Mouse (Mus musculus) midbrain, embryonic 12.5 days (tissue): Measurements from ENCODE around the gene Churc1. TPM values are rescaled to one million over a fixed set of nuclear protein-coding genes. Genes with fewer than 3 reads are reported as not detected.

Experiments
- ATAC-seq: fragments of 200-750 bp; cut with Nextera tagmentation; 2 replicates; pipeline ENCODE4 v1.8.0; 2017; ENCODE audit warnings: low read depth, moderate TSS enrichment, moderate library complexity; ENCODE audit not compliant: low FRiP score
- H3K27ac ChIP-seq: fragments of 300-500 bp; sonication (generic); replicated peaks from 2 replicates; pipeline ENCODE4 v1.5.1; 2016; ENCODE audit warnings: mild to moderate bottlenecking
- H3K27me3 ChIP-seq: fragments of 300-500 bp; sonication (generic); 2 replicates; pipeline ENCODE4 v1.6.1; 2016; ENCODE audit warnings: mild to moderate bottlenecking
- H3K36me3 ChIP-seq: fragments of 300-500 bp; sonication (generic); 2 replicates; pipeline ENCODE4 v1.6.1; 2016
- H3K4me1 ChIP-seq: fragments of 300-500 bp; sonication (generic); 2 replicates; pipeline ENCODE4 v1.6.1; 2016
- H3K4me2 ChIP-seq: fragments of 300-500 bp; sonication (generic); replicated peaks from 2 replicates; pipeline ENCODE4 v1.6.1; 2016; ENCODE audit warnings: mild to moderate bottlenecking, moderate library complexity
- H3K4me3 ChIP-seq: fragments of 300-500 bp; sonication (generic); 2 replicates; pipeline ENCODE4 v1.5.1; 2016; ENCODE audit warnings: mild to moderate bottlenecking
- H3K9ac ChIP-seq: fragments of 300-500 bp; sonication (generic); replicated peaks from 2 replicates; pipeline ENCODE4 v1.6.1; 2016; ENCODE audit warnings: mild to moderate bottlenecking, moderate library complexity
- H3K9me3 ChIP-seq: fragments of 300-500 bp; sonication (generic); 2 replicates; pipeline ENCODE4 v1.6.1; 2016; ENCODE audit warnings: mild to moderate bottlenecking
- WGBS: fragments of 180-500 bp; shearing (Covaris S2); methylation state at CpG from one replicate; pipeline ENCODE4 v1.1.7; 2016; 5-methylcytosine and 5-hydroxymethylcytosine counted together
- polyA plus RNA-seq: library from polyadenylated mRNA; unstranded; fragments of >200 nt; fragmentation: Nextera tagmentation; extraction: Ambion mirVana; gene quantifications from 2 replicates; pipeline ENCODE4 v1.2.1, GENCODE M21; 2016

Churc1 gene
- 81.4 and 89.3 TPM in 2 replicates for polyA plus RNA-seq

DNA sequence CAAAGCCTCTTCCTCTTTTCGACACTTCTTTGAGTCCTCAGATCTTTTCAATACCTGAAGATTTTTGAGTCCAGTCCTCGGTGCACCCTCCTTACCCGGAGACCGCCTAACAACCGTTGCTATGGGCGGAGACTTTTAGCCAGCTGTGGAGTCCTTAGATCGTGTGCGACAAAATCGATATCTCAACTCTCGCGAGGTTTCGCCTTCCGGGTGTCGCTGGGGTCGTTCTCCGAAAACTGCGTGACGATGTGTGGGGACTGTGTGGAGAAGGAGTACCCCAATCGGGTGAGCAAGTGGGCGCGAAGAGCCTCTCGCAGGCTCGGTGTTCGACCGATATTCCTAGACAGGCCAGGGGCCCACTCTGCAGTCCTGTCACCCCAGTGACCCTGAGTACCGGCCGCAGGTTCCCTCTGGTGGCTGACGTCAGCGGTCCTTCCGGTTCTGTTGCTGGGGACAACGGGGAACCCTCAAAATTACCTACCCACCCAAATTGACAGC lies at the start of gene Churc1, which contains the start of gene Fntb:
Gene Churc1, plus strand, starts transcription at position 185 of the 498 bp plus-strand sequence.
Gene Fntb, plus strand, starts transcription at position 236 of the 498 bp plus-strand sequence.
- no peaks in the 10 kb centered on the region for H3K27me3 ChIP-seq
- H3K9me3 ChIP-seq = no peaks in the 10 kb centered on the region
- peak; percentile 96 for ATAC-seq
- peak within 1 kb of the TSS; percentile 65 for H3K4me3 ChIP-seq
- peaks cover 7% of the 10 kb centered on the region for H3K4me1 ChIP-seq
- H3K4me2 ChIP-seq = peak within 1 kb of the TSS; percentile 56
- H3K36me3 ChIP-seq = no peaks in the 10 kb centered on the region
- WGBS = 0% methylated on average over 31 of the region's 31 CpGs
- peak within 1 kb of the TSS; percentile 77 for H3K27ac ChIP-seq
- H3K9ac ChIP-seq = peak within 1 kb of the TSS; percentile 70

GRCm38 (mm10) chr12:76718384-76718783 lies 47.0 kb upstream of the Churc1 start:
- Histone ChIP-seq H3K9ac (no peak overlapping the region), H3K36me3 (no peaks in the 10 kb centered on the region), H3K4me2 (no peak overlapping the region), H3K4me3 (no peak overlapping the region), H3K4me1 (no peaks in the 10 kb centered on the region), H3K27ac (no peak overlapping the region), H3K9me3 (no peaks in the 10 kb centered on the region), H3K27me3 (peaks cover 3% of the 10 kb centered on the region; the same call in 1 of the 2 replicates)
- no peak for ATAC-seq
- 80% methylated on average over 4 of the region's 4 CpGs for WGBS

- H3K4me2 ChIP-seq = no peak overlapping the region
- no peaks in the 10 kb centered on the region for H3K4me1 ChIP-seq
- H3K36me3 ChIP-seq = no peaks in the 10 kb centered on the region
- no peak overlapping the region for H3K9ac ChIP-seq
- H3K27ac ChIP-seq = no peak overlapping the region
- H3K9me3 ChIP-seq = peaks cover 3% of the 10 kb centered on the region; the same call in 1 of the 2 replicates
- no peak for ATAC-seq
- no peak overlapping the region for H3K4me3 ChIP-seq
- H3K27me3 ChIP-seq = no peaks in the 10 kb centered on the region
These were observed 44.8 kb upstream of the Churc1 start for GRCm38 (mm10) chr12:76720572-76720971.

GRCm38 (mm10) chr12:76722026-76722425 lies 43.3 kb upstream of the Churc1 start:
- Histone ChIP-seq H3K27me3 (no peaks in the 10 kb centered on the region), H3K4me1 (no peaks in the 10 kb centered on the region), H3K27ac (no peak overlapping the region), H3K4me3 (no peak overlapping the region), H3K9me3 (peaks cover 3% of the 10 kb centered on the region; the same call in 1 of the 2 replicates), H3K4me2 (no peak overlapping the region), H3K9ac (no peak overlapping the region), H3K36me3 (no peaks in the 10 kb centered on the region)
- no peak for ATAC-seq
- WGBS = 83% methylated on average over 3 of the region's 3 CpGs

DNA sequence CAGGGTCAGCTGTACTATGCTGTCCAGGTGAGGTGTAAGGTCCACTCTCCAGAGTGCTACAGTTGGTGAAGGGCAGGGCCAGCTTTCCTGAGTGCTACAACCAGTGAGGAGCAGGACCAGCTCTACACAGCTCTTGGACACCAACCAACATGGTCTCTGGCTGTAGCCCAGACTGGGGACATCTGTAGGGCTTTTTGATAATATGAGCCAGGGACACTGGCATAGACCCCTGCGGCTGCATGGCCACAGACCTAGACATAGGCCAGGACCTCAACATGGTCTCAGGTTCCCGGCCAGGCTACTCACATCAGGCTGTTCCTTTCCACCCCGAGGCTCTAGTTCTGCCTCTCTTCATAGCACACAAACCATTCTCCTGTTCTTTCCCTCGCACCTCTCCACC lies 37.4 kb upstream of the Churc1 start:
- Histone ChIP-seq H3K9me3 (peaks cover 3% of the 10 kb centered on the region; the same call in 1 of the 2 replicates), H3K4me1 (no peaks in the 10 kb centered on the region), H3K27ac (no peak overlapping the region), H3K36me3 (no peaks in the 10 kb centered on the region), H3K4me2 (no peak overlapping the region), H3K9ac (no peak overlapping the region), H3K27me3 (no peaks in the 10 kb centered on the region), H3K4me3 (no peak overlapping the region)
- no peak for ATAC-seq
- 90% methylated on average over 4 of the region's 4 CpGs for WGBS

DNA sequence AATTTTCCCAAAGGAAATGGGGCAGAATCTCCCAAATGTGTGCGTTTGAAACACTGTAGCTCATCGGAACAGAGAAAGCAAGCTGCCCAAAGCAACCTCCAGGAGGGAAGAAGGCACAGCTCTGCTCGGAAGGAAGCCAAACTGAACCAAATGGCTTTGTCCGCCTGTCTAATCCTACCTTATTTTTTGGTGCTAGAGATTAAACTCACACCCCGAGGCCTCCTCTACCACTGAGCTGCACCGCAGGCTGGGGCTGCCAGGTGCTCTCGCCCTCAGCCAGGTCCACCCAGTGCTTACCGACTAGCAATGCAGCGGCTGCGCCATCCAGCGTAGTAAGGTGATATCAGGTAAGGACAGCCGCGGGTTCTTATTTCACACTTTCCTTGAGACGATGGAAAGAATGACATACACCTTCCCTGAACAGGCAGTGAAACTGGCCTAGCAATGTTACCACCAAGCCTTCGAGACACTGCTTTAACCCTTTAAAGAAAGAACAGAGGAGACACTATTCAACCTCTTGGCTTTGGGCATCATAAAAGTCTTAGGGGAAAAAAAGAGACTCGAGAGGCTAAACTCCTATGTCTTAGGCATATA lies 14.4 kb upstream of the Churc1 start:
- ATAC-seq = no peak
- H3K36me3 ChIP-seq = no peaks in the 10 kb centered on the region
- no peak overlapping the region for H3K27ac ChIP-seq
- no peak overlapping the region for H3K9ac ChIP-seq
- no peaks in the 10 kb centered on the region for H3K9me3 ChIP-seq
- no peaks in the 10 kb centered on the region for H3K27me3 ChIP-seq
- H3K4me1 ChIP-seq = no peaks in the 10 kb centered on the region
- no peak overlapping the region for H3K4me3 ChIP-seq
- H3K4me2 ChIP-seq = no peak overlapping the region
- 81% methylated on average over 16 of the region's 16 CpGs for WGBS

GRCm38 (mm10) chr12:76752652-76753318 lies 12.6 kb upstream of the Churc1 start:
- H3K9me3 ChIP-seq = no peaks in the 10 kb centered on the region
- H3K27me3 ChIP-seq = no peaks in the 10 kb centered on the region
- H3K27ac ChIP-seq = no peak overlapping the region
- H3K4me3 ChIP-seq = no peak overlapping the region
- 51% methylated on average over 14 of the region's 14 CpGs for WGBS
- no peaks in the 10 kb centered on the region for H3K36me3 ChIP-seq
- no peak for ATAC-seq
- H3K9ac ChIP-seq = no peak overlapping the region
- no peaks in the 10 kb centered on the region for H3K4me1 ChIP-seq
- H3K4me2 ChIP-seq = peak overlapping the region; percentile 26; the same call in 1 of the 2 replicates

DNA sequence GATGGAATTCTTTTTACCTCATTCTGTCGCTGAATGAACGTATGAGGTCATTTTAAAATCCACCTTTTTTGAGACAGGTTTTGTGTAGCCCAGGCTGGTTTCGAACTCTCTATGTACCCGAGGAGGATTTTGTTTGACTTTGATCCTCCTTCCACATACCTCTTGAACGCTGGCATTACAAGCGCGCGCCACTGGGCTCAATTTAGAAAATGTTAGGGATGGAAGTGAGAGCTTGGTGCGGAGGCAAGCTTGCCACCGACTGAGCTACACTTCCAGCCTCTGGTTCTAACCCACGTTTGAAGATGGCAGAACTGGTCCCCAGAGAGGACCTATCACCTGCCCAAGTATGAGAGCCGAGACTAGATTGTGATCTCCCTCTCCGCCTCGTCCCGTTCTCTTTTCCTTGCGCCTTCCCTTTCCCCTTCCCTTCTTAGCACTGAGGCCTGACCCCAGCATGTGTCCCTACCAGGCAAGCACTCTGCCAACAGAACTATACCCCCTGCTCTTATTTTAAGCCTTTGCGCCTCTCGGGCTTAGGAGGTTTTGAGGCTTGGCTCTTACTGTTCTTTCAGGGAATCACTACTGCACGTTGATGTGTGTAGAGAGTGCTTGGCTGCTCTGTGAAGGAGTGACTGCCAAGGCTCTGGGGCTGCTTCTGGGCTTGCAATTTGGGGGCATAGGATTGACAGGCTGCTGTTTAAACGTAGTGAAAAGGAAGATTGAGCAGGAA lies 728 bp downstream of the Churc1 start:
- 34% methylated on average over 20 of the region's 20 CpGs for WGBS
- H3K27me3 ChIP-seq = no peaks in the 10 kb centered on the region
- H3K4me1 ChIP-seq = peaks cover 7% of the 10 kb centered on the region
- peak overlapping the region; percentile 70 for H3K9ac ChIP-seq
- H3K36me3 ChIP-seq = no peaks in the 10 kb centered on the region
- H3K4me3 ChIP-seq = peak overlapping the region; percentile 65
- peak; percentile 28; the same call in 1 of the 2 replicates for ATAC-seq
- H3K4me2 ChIP-seq = peak overlapping the region; percentile 56
- H3K9me3 ChIP-seq = no peaks in the 10 kb centered on the region
- peak overlapping the region; percentile 77; the same call in 1 of the 2 replicates for H3K27ac ChIP-seq

GRCm38 (mm10) chr12:76770841-76771500 lies 5.6 kb downstream of the Churc1 start:
- no peak for ATAC-seq
- 89% methylated on average over 5 of the region's 5 CpGs for WGBS
- Histone ChIP-seq H3K36me3 (no peaks in the 10 kb centered on the region), H3K27ac (no peak overlapping the region), H3K4me3 (no peak overlapping the region), H3K9ac (no peak overlapping the region), H3K9me3 (no peaks in the 10 kb centered on the region), H3K4me2 (no peak overlapping the region), H3K4me1 (peaks cover 5% of the 10 kb centered on the region), H3K27me3 (no peaks in the 10 kb centered on the region)

- Histone ChIP-seq H3K27ac (no peak overlapping the region), H3K4me1 (no peaks in the 10 kb centered on the region), H3K4me3 (no peak overlapping the region), H3K9ac (no peak overlapping the region), H3K36me3 (no peaks in the 10 kb centered on the region), H3K27me3 (no peaks in the 10 kb centered on the region), H3K9me3 (no peaks in the 10 kb centered on the region), H3K4me2 (no peak overlapping the region)
- no peak for ATAC-seq
- 91% methylated on average over 5 of the region's 5 CpGs for WGBS
These were observed 6.2 kb downstream of the Churc1 start for GRCm38 (mm10) chr12:76771540-76771939.

GRCm38 (mm10) chr12:76774652-76775051 lies 9.3 kb downstream of the Churc1 start:
- no peaks in the 10 kb centered on the region for H3K27me3 ChIP-seq
- H3K36me3 ChIP-seq = peaks cover 4% of the 10 kb centered on the region
- WGBS = 83% methylated on average over 3 of the region's 3 CpGs
- H3K4me2 ChIP-seq = no peak overlapping the region
- H3K4me3 ChIP-seq = no peak overlapping the region
- no peak overlapping the region for H3K27ac ChIP-seq
- no peaks in the 10 kb centered on the region for H3K4me1 ChIP-seq
- ATAC-seq = no peak
- no peaks in the 10 kb centered on the region for H3K9me3 ChIP-seq
- H3K9ac ChIP-seq = no peak overlapping the region
